Mouse (Mus musculus) skeletal muscle tissue, adult 2 months (tissue): ENCODE data around the gene Nox4.
"Not testable (repeated sequence)": the region's sequence is repeated elsewhere in the genome, so short reads cannot be mapped to it uniquely, and the experiment has no call there.

ENCODE experiments used
- DNase-seq: peaks from one replicate; pipeline ENCODE4 v3.0.0-alpha.2; 2012; ENCODE audit warnings: low read depth, low spot score

The Nox4 gene

GRCm38 (mm10) chr7:87371316-87371715 is 125.4 kb downstream of the Nox4 start:
- DNase-seq, result peak; percentile 26

DNA sequence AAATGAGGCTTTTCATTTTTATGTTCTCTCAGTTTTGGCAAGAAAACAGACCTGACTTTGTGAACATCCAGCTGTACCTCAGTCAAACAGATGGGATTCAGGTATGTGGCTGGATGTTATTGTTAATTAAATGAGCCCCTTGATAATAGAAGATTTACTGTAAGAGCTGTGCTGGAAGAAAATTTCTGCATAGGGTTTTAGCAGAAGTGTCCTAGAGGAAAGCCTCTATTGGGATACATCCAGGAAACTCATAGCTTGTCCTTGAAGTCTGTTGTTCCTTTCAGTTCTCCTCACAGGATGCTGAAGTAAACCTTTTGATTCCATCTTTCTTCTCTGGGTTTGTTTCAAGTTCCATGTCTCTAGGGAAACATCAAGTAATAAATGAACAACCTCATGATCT is 128.4 kb downstream of the Nox4 start:
- DNase-seq, result peak; percentile 4

GRCm38 (mm10) chr7:87374935-87375334 is 129.0 kb downstream of the Nox4 start:
- DNase-seq, result no peak

DNA sequence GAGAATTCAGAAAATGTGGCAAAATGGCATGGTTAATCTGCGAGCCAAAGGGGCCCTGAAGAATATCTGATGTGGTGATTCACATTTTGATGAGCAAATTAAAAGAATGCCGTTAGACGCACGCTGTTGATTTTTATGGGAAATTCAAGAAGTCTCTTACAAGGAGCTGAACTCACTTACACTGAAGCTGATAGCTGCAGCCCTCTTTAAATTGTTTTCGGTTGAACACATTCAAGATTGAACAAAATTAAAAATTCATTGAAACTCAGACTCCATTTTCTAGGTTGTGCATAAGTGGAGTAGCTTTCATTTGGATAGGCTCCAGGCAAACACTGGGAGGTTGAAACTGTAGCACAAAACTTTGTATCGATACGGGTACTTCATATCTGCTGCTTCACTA is 151.1 kb downstream of the Nox4 start:
- no peak for DNase-seq

GRCm38 (mm10) chr7:87411373-87411772 is 165.5 kb downstream of the Nox4 start:
- not testable (repeated sequence) for DNase-seq

GRCm38 (mm10) chr7:87413271-87413670 is 167.4 kb downstream of the Nox4 start:
- no peak for DNase-seq
